Mouse (Mus musculus) Patski (cell line): Measurements from ENCODE around the gene Mslnl. TPM values are rescaled to one million over a fixed set of nuclear protein-coding genes. Genes with fewer than 3 reads are reported as not detected.

Source experiments
- ATAC-seq: fragments of 100-300 bp; one replicate; pipeline ENCODE4 v1.8.0; 2021
- CTCF ChIA-PET: fragments of 350-600 bp; sonication (Branson Sonifier 250); formaldehyde crosslinking; loops from one replicate; lab custom pipeline; 2022; ENCODE audit warnings: inconsistent platforms; lab: Charles Lee
- POLR2A ChIA-PET: fragments of 350-600 bp; sonication (Branson Sonifier 250); formaldehyde crosslinking; loops from one replicate; lab custom pipeline; 2022; ENCODE audit warnings: antibody characterized with exemption, inconsistent platforms; lab: Charles Lee
- DNase-seq: peaks from one replicate; pipeline ENCODE4 v3.0.0-alpha.2; 2011; ENCODE audit warnings: low read depth, low spot score
- H3K27me3 ChIP-seq: fragments of 371-371 bp; one replicate; pipeline ENCODE4 v1.5.1; 2021
- CTCF ChIP-seq: fragments of 100-300 bp; IDR thresholded peaks from one replicate; pipeline ENCODE4 v1.5.1; 2021
- in situ Hi-C: fragments of 300-500 bp; cut with MboI; formaldehyde crosslinking; loops from 3 replicates; pipeline ENCODE4 v1.11.1; 2018; ENCODE audit warnings: low pct_unique_long_range_greater_than_20kb, mixed read lengths
- polyA plus RNA-seq: library from polyadenylated mRNA; unstranded; gene quantifications from one replicate; pipeline ENCODE4 v1.2.3, GENCODE M21; 2021

The Mslnl gene
- polyA plus RNA-seq, 1 experiment from 2014 or later, result not detected

- in situ Hi-C loops, result no loop called here
- DNase-seq (no peak), ATAC-seq (no peak)
Observed at GRCm38 (mm10) chr17:25783086-25783485, 47.2 kb downstream of the Mslnl start.

DNA sequence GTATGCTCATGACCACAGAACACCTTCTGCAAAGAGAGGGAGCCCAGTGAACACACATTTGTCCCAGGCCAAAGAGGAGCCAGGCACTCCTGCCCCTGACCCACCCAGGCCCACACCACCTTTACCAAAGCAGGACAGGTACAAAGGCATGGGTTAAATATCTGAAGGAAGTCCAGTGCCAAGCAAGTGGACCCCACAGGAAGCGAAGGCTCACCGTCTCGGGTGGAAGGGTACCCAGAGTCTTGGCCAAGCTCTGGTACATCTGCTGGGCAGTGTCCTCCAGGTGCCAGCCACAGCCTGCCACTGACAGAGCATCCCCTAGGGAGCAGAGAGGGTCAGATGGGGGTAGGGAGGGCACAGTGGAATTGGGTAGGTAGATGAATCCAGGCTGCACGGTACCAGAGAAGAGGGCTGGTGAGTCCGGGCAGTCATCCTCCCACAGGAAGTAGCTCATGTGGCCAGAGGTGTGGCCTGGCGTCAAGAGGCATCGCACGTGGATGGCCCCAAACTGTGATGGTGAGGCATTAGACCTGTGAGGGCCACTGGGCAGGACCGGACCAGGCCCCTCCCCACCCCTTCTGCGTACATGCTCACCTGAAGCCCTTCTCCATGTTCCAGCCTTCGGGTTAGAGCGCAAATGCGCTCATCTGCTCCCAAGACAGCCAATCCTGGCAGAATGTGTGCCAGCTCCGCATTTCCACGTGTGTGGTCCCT, 48.2 kb downstream of the Mslnl start:
- in situ Hi-C loops, result no loop called here
- no peaks in the 10 kb centered on the region for H3K27me3 ChIP-seq
- DNase-seq (no peak), ATAC-seq (no peak)
- no peak for TF ChIP-seq CTCF
- ChIA-PET CTCF (interaction anchor here (1.3 to 2.4 kb wide), 3 partner anchors 11 to 68 kb away, joined by 3 to 9 read pairs (median 4); partner anchors contain the start of gene AC134908.4), POLR2A (no interaction called here)

More at GRCm38 (mm10) chr17:25783086-25783485, 47.2 kb downstream of the Mslnl start:
- ChIA-PET CTCF (no interaction called here), POLR2A (no interaction called here)
- no peak for TF ChIP-seq CTCF
- H3K27me3 ChIP-seq, result no peaks in the 10 kb centered on the region

DNA sequence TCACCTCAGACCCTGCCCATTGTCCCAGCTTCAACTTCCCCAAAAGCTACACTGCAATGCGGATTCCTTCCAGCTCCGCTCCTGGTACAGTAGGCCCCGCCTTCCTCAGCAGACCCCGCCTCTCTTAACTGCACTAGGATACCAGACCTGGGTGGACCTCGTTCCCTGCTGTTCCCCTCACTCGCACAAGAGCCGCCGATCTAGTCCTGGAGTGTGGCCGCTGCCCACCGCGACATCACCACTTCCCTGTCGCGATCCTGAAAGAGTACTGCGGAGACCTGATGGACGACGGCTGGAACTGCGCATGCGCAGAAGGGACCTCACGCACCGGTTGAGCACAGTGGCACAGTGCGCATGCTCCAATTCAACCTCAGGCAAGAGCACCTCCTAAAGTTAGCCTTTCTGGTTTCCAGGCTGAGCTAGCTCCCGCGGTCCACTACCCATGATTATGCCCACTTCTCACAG, 49.5 kb downstream of the Mslnl start, which contains the start of gene Haghl:
Haghl (minus strand) TSS at position 393 of the 465 bp plus-strand sequence.
- ChIA-PET CTCF (interaction anchor here (1.3 to 2.4 kb wide), 3 partner anchors 10 to 69 kb away, joined by 3 to 9 read pairs (median 4); partner anchors contain the start of gene AC134908.4), POLR2A (no interaction called here)
- in situ Hi-C loops, result no loop called here
- DNase-seq (peak; percentile 75), ATAC-seq (peak; percentile 27)
- H3K27me3 ChIP-seq, result no peaks in the 10 kb centered on the region
- TF ChIP-seq CTCF, result no peak

DNA sequence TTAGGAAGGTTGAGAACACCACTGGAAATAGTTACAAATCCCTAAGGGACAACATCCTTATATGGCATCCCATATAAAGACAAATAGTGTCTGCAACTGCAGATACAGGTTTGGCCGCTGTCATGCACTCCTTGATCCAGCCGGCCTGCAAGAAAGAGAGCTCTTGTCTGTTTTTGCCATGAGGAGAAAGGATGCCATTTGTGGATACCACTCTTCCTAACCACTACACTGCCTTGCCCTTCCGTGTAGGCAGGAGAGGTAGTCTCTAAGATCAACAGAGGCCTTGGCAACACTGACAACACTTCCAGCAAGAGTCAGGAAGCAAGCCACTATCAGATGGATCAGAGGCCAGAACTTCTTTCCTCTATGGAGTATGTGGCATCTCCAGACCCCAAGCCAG, 50.4 kb downstream of the Mslnl start, which contains the start of gene Ccdc78:
Ccdc78 (plus strand) TSS at position 301 of the 400 bp plus-strand sequence.
- no peak for TF ChIP-seq CTCF
- in situ Hi-C loops, result no loop called here
- H3K27me3 ChIP-seq, result no peaks in the 10 kb centered on the region
- ATAC-seq, result no peak
- POLR2A ChIA-PET, result no interaction called here
- CTCF ChIA-PET, result interaction anchor here (2.4 kb wide), 1 partner anchor 15 kb away, joined by 9 read pairs; no protein-coding TSS in a partner anchor
- no peak for DNase-seq

- ChIA-PET POLR2A (interaction anchor here (0.7 kb wide), 1 partner anchor 13 kb away, joined by 3 read pairs; the partner anchor contains the start of gene Narfl), CTCF (interaction anchor here (0.9 kb wide), 1 partner anchor 14 kb away, joined by 4 read pairs; no protein-coding TSS in a partner anchor)
- ATAC-seq, result no peak
- TF ChIP-seq CTCF, result no peak
- in situ Hi-C loops, result no loop called here
- no peak for DNase-seq
- H3K27me3 ChIP-seq, result no peaks in the 10 kb centered on the region
Observed at GRCm38 (mm10) chr17:25786781-25787504, 51.1 kb downstream of the Mslnl start.

DNA sequence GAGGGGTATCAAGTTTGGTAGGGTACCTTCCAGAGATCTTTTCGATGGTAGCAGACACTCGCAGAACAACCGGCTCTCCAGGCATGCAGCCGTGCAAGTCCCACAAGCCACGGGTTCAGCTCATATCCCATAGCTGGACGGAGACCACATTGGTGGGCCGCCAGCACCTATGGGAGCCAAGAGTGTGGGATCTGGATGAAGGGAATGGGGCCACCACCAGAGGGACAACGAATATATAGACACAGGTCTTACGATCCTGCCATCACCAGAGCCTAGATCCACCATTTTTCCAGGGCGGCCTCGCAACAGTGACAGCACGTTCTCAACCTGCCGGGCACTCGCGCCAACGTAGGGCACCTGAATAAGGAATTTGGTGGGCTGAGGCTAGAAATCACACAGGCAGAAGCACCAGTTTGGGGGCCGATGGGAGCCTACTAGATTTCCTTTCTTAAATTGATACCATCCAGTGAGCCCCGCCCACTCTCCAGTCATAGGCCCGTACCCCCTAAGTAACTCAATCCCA, 55.5 kb downstream of the Mslnl start:
- ATAC-seq (no peak), DNase-seq (no peak)
- CTCF ChIA-PET, result interaction anchor here (3.2 kb wide), 1 partner anchor 10 kb away, joined by 11 read pairs; no protein-coding TSS in a partner anchor
- in situ Hi-C loops, result no loop called here
- H3K27me3 ChIP-seq, result no peaks in the 10 kb centered on the region
- POLR2A ChIA-PET, result no interaction called here
- TF ChIP-seq CTCF, result no peak

GRCm38 (mm10) chr17:25791843-25792527, 56.1 kb downstream of the Mslnl start:
- no peak for TF ChIP-seq CTCF
- H3K27me3 ChIP-seq, result no peaks in the 10 kb centered on the region
- DNase-seq (no peak), ATAC-seq (no peak)
- CTCF ChIA-PET, result interaction anchor here (1.2 to 3.2 kb wide), 2 partner anchors 9 to 58 kb away, joined by 3 to 11 read pairs; no protein-coding TSS in a partner anchor
- POLR2A ChIA-PET, result no interaction called here
- in situ Hi-C loops, result no loop called here

- no peak for DNase-seq
- TF ChIP-seq CTCF, result no peak
- H3K27me3 ChIP-seq, result no peaks in the 10 kb centered on the region
- POLR2A ChIA-PET, result interaction anchor here (0.8 kb wide), 1 partner anchor 15 kb away, joined by 3 read pairs; no protein-coding TSS in a partner anchor
- in situ Hi-C loops, result no loop called here
- no peak for ATAC-seq
- CTCF ChIA-PET, result interaction anchor here (0.6 to 3.2 kb wide), 3 partner anchors 9 to 59 kb away, joined by 3 to 11 read pairs (median 3); no protein-coding TSS in a partner anchor
Observed at GRCm38 (mm10) chr17:25792615-25793014, 56.8 kb downstream of the Mslnl start, which contains the start of gene Fam173a. TSS of gene Fam173a (minus strand) at chr17:25792901.

DNA sequence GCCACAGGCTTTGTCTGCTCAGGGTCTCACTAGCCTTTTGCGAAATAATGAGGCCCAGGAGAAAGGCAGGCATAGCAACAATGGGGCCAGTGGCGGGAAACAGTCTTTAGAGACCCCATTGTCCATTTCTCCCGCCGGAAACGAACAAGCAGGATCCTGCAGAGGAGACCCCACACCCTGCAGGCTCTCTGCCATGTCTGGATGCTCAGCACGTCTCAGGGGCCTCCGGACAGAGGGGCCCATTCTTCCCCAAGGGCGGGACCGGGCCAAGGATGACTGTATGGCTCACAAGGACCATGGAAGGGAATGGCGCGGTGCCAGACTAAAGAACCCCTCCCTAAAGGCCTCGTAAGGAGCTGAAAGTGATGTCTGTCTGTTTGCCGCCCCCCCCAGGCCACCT, 58.4 kb downstream of the Mslnl start:
- ATAC-seq, result no peak
- ChIA-PET CTCF (interaction anchor here (1.7 kb wide), 1 partner anchor 9 kb away, joined by 4 read pairs; no protein-coding TSS in a partner anchor), POLR2A (interaction anchor here (1.1 kb wide), 1 partner anchor 20 kb away, joined by 5 read pairs; the partner anchor contains the start of gene Narfl)
- no peaks in the 10 kb centered on the region for H3K27me3 ChIP-seq
- TF ChIP-seq CTCF, result no peak
- in situ Hi-C loops, result no loop called here
- no peak for DNase-seq
